Mouse (Mus musculus): ENCODE results near the gene Spp2.

Spp2 gene

GRCm38 (mm10) chr1:88468335-88468734 lies 61.6 kb downstream of the Spp2 start:
- DNase-seq, result no peak

- no peak for DNase-seq
Observed at GRCm38 (mm10) chr1:88469746-88470145, 63.0 kb downstream of the Spp2 start.

DNA sequence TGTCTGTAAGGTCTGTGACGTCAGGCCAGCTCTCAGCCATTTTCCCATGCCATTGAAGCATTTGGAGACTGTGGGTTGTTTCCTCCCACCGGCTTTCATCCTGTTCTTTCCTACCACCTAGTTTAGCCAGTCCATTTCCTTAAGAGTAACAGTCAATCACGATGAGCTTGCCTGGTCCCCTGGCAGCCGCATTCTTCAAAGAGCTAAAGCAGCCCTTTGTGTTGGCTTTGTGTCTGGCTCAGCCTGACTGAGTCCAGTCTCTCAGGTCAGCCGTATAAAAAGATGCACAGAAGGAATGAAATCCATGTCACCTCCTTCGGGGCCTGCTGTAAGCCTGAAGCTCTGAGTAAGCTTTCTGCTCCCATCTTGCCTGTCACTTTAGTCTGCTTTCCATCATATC lies 65.5 kb downstream of the Spp2 start:
- DNase-seq, result no peak

DNA sequence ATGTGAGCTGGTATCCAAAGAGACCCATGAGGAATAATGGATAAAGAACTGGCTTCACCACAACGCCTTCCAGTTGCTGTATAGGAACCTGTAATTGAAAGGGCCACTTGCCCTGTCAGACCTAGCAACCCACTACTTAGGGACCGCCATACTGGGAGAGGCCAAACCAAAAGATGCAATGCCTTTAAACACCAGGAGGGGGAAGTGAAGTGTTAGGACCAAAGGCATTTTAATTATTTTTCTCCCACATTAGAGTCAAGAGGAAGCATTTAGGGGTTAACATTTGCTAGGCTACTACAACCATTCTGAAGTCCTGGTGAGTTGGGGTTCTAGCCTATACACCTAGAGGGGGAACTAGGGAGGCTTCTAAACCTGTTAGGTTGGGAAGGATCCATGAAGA lies 67.1 kb downstream of the Spp2 start:
- DNase-seq, result no peak

DNA sequence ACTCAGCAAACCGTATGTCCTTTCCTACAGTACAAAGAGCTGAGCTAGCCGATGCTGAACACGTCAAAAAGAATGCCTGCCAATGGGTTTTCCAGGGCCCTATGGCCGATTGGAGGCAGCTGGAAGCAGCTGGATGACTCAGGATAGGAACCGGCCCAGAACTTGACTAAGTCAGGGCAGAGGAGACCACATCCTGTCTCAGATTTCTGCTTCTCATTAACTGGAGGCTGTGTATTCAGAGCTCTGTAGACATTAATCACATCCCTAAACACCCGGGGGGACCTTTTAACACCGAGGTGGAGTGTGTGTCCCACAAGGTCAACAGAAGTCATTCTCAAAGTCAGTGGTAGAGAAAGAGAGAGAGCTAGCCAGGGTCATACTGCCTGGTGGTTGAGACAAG lies 67.8 kb downstream of the Spp2 start:
- no peak for DNase-seq

DNA sequence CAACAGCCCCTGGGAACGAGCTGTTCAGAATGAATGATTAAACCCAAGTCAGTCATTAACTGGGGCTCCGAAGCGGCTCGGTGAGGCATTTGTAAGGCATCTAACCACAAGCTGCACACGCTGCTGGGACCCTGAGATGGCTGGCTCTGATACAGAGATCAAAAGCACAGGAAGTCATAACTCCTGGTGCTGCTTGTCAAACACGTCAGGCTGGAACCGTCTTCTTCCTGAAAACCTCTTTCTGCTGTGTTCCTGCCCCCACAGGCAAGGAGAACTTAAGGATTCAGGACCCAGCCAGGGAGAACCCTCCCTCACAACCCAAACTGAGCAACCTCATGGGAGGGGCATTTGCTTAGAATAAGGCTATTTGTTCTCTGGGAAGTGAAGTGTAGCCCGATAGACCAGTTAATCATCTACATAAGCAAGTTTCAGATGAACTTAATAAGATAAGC lies 68.8 kb downstream of the Spp2 start:
- DNase-seq, result no peak
